Mouse (Mus musculus) mature B cell (primary cell): Measurements from ENCODE around the gene Yipf4.
"Not testable (repeated sequence)": the region's sequence is repeated elsewhere in the genome, so short reads cannot be mapped to it uniquely, and the experiment has no call there.

Experiments
- in situ Hi-C: fragments of 300-500 bp; cut with MboI; formaldehyde crosslinking; loops from 2 replicates; pipeline ENCODE4 v1.14.3; 2019

The Yipf4 gene

GRCm38 (mm10) chr17:74489024-74489900 lies at the start of gene Yipf4:
Gene Yipf4 (plus strand): TSS chr17:74489493.
- in situ Hi-C loops: no loop called here

- in situ Hi-C loops: no loop called here
These were observed 48.8 kb upstream of the Yipf4 start for GRCm38 (mm10) chr17:74440486-74440885.

- in situ Hi-C loops: no loop called here
These were observed 39.5 kb upstream of the Yipf4 start for GRCm38 (mm10) chr17:74449776-74450175.

GRCm38 (mm10) chr17:74453928-74454327 lies 35.4 kb upstream of the Yipf4 start:
- in situ Hi-C loops: no loop called here

- in situ Hi-C loops: no loop called here
These were observed 34.6 kb upstream of the Yipf4 start for GRCm38 (mm10) chr17:74454660-74455059.

GRCm38 (mm10) chr17:74455426-74455825 lies 33.9 kb upstream of the Yipf4 start:
- in situ Hi-C loops: no loop called here

GRCm38 (mm10) chr17:74456825-74457224 lies 32.5 kb upstream of the Yipf4 start:
- in situ Hi-C loops: no loop called here

- in situ Hi-C loops: no loop called here
These were observed 31.2 kb upstream of the Yipf4 start for GRCm38 (mm10) chr17:74457972-74458677.

GRCm38 (mm10) chr17:74458711-74459408 lies 30.4 kb upstream of the Yipf4 start, which contains the start of gene Nlrc4:
Gene Nlrc4 (minus strand): TSS chr17:74459142.
- in situ Hi-C loops: no loop called here

- in situ Hi-C loops: no loop called here
These were observed 25.8 kb upstream of the Yipf4 start for GRCm38 (mm10) chr17:74463510-74463909.

- in situ Hi-C loops: not testable (repeated sequence)
These were observed 21.3 kb upstream of the Yipf4 start for GRCm38 (mm10) chr17:74467981-74468380.

- in situ Hi-C loops: not testable (repeated sequence)
These were observed 19.2 kb upstream of the Yipf4 start for GRCm38 (mm10) chr17:74470133-74470532.

- in situ Hi-C loops: no loop called here
These were observed 8.8 kb upstream of the Yipf4 start for GRCm38 (mm10) chr17:74480361-74481069.

- in situ Hi-C loops: no loop called here
These were observed 568 bp downstream of the Yipf4 start for GRCm38 (mm10) chr17:74489901-74490220.

GRCm38 (mm10) chr17:74491565-74491964 lies 2.3 kb downstream of the Yipf4 start:
- in situ Hi-C loops: no loop called here

GRCm38 (mm10) chr17:74500204-74500603 lies 10.9 kb downstream of the Yipf4 start:
- in situ Hi-C loops: no loop called here

- in situ Hi-C loops: no loop called here
These were observed 11.8 kb downstream of the Yipf4 start for GRCm38 (mm10) chr17:74501085-74501484.

GRCm38 (mm10) chr17:74507934-74508333 lies 18.6 kb downstream of the Yipf4 start:
- in situ Hi-C loops: no loop called here

GRCm38 (mm10) chr17:74508600-74508999 lies 19.3 kb downstream of the Yipf4 start:
- in situ Hi-C loops: no loop called here

GRCm38 (mm10) chr17:74512308-74512707 lies 23.0 kb downstream of the Yipf4 start:
- in situ Hi-C loops: no loop called here

GRCm38 (mm10) chr17:74522797-74523723 lies 33.8 kb downstream of the Yipf4 start:
- in situ Hi-C loops: no loop called here
